Mouse (Mus musculus): Measurements from ENCODE around the gene Tmem206. TPM values are rescaled to one million over a fixed set of nuclear protein-coding genes. Genes with fewer than 3 reads are reported as not detected.

Tmem206 gene
- polyA plus RNA-seq, 1 experiment from 2014 or later: 29.8 TPM

GRCm38 (mm10) chr1:191311296-191311898 lies 14.3 kb upstream of the Tmem206 start:
- Histone ChIP-seq H3K27me3 (replicated peaks) (no peaks in the 10 kb centered on the region), H3K9me3 (replicated peaks) (no peaks in the 10 kb centered on the region), H3K9ac (replicated peaks) (no peak overlapping the region), H3K27ac (replicated peaks) (no peak overlapping the region), H3K4me3 (replicated peaks) (no peak overlapping the region), H3K4me1 (peaks cover 7% of the 10 kb centered on the region), H3K4me2 (no peak overlapping the region), H3K36me3 (0 out of 2 replicates have a peak, but pooled peaks cover 9% of the 10 kb centered on the region)
- ATAC-seq (ENCODE audit: low FRiP score): no peak
- WGBS: 72% methylated on average over 4 of the region's 4 CpGs

- H3K4me2 ChIP-seq: peak overlapping the region; percentile 51
- H3K9me3 ChIP-seq (replicated peaks): no peaks in the 10 kb centered on the region
- peak overlapping the region; percentile 47 for H3K4me3 ChIP-seq (replicated peaks)
- H3K27ac ChIP-seq (replicated peaks): no peak overlapping the region
- WGBS: 2% methylated on average over 14 of the region's 14 CpGs
- H3K9ac ChIP-seq (replicated peaks): peak overlapping the region; percentile 44
- H3K36me3 ChIP-seq: 0 out of 2 replicates have a peak, but pooled peaks cover 8% of the 10 kb centered on the region
- peaks cover 18% of the 10 kb centered on the region for H3K4me1 ChIP-seq
- peak; percentile 73 for ATAC-seq (ENCODE audit: low FRiP score)
- H3K27me3 ChIP-seq (replicated peaks): no peaks in the 10 kb centered on the region
Measured at GRCm38 (mm10) chr1:191312513-191312941, 13.2 kb upstream of the Tmem206 start.

GRCm38 (mm10) chr1:191313158-191313557 lies 12.6 kb upstream of the Tmem206 start:
- Histone ChIP-seq H3K27me3 (replicated peaks) (no peaks in the 10 kb centered on the region), H3K4me1 (peaks cover 22% of the 10 kb centered on the region), H3K36me3 (0 out of 2 replicates have a peak, but pooled peaks cover 2% of the 10 kb centered on the region), H3K9ac (replicated peaks) (peak overlapping the region; percentile 44), H3K4me3 (replicated peaks) (no peak overlapping the region; the same call in 1 of the 2 replicates), H3K9me3 (replicated peaks) (no peaks in the 10 kb centered on the region), H3K4me2 (peak overlapping the region; percentile 51), H3K27ac (replicated peaks) (no peak overlapping the region)
- WGBS: 75% methylated on average over 6 of the region's 6 CpGs
- no peak for ATAC-seq (ENCODE audit: low FRiP score)

GRCm38 (mm10) chr1:191313926-191314325 lies 11.8 kb upstream of the Tmem206 start:
- 86% methylated on average over 4 of the region's 4 CpGs for WGBS
- Histone ChIP-seq H3K4me1 (peaks cover 22% of the 10 kb centered on the region), H3K36me3 (no peaks in the 10 kb centered on the region), H3K9me3 (replicated peaks) (no peaks in the 10 kb centered on the region), H3K4me3 (replicated peaks) (no peak overlapping the region), H3K27ac (replicated peaks) (no peak overlapping the region), H3K27me3 (replicated peaks) (no peaks in the 10 kb centered on the region), H3K9ac (replicated peaks) (no peak overlapping the region), H3K4me2 (no peak overlapping the region)
- ATAC-seq (ENCODE audit: low FRiP score): no peak

DNA sequence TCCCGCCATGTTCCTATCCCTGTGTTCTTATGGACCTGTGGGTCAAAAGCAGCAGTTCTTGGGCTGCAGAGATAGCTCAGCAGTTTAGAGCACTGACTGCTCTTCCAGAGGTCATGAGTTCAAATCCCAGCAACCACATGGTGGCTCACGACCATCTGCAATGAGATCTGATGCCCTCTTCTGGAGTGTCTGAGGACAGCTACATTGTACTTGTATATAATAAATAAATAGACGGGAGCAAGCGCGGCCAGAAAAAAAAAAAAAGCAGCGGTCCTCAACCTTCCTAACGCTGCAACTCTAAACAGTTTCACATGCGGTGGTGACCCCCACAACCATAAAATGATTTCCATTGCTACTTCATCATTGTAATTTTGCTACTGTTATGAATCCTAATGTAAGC lies 8.9 kb upstream of the Tmem206 start:
- no peak for ATAC-seq (ENCODE audit: low FRiP score)
- Histone ChIP-seq H3K4me3 (replicated peaks) (peak overlapping the region; percentile 69), H3K36me3 (no peaks in the 10 kb centered on the region), H3K4me2 (peak overlapping the region; percentile 85), H3K27ac (replicated peaks) (no peak overlapping the region), H3K9ac (replicated peaks) (no peak overlapping the region), H3K27me3 (replicated peaks) (no peaks in the 10 kb centered on the region), H3K9me3 (replicated peaks) (no peaks in the 10 kb centered on the region), H3K4me1 (peaks cover 22% of the 10 kb centered on the region)
- 70% methylated on average over 8 of the region's 8 CpGs for WGBS

- H3K4me1 ChIP-seq: peaks cover 20% of the 10 kb centered on the region
- no peaks in the 10 kb centered on the region for H3K36me3 ChIP-seq
- peak; percentile 88 for ATAC-seq (ENCODE audit: low FRiP score)
- H3K27me3 ChIP-seq (replicated peaks): no peaks in the 10 kb centered on the region
- under 1% methylated on average over 52 of the region's 54 CpGs for WGBS
- peak within 1 kb of the TSS; percentile 81 for H3K9ac ChIP-seq (replicated peaks)
- no peaks in the 10 kb centered on the region for H3K9me3 ChIP-seq (replicated peaks)
- H3K27ac ChIP-seq (replicated peaks): peak within 1 kb of the TSS; percentile 68
- peak within 1 kb of the TSS; percentile 69 for H3K4me3 ChIP-seq (replicated peaks)
- peak within 1 kb of the TSS; percentile 85 for H3K4me2 ChIP-seq
Measured at GRCm38 (mm10) chr1:191317591-191318196, 8.0 kb upstream of the Tmem206 start, which contains the start of gene Nenf. TSS of gene Nenf (minus strand) at chr1:191318194.

DNA sequence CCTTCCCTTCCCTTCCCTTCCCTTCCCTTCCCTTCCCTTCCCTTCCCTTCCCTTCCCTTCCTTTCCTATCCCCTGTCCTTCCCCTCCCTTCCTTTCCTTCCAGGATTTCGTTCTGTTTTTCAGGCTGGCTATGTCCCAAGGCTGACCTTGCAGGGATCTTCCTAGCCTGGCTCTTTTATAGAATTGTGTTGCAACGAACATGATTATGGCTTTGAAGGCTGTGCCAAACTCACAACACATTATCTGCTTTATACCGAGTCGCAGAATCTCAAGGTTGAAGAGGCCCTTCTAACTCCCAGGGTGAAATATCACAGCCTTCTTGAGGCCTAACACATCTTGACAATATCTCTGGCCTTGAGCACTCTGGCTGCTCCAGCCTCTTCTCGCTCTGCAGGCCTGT lies 7.0 kb upstream of the Tmem206 start:
- H3K4me1 ChIP-seq: peaks cover 15% of the 10 kb centered on the region
- H3K36me3 ChIP-seq: no peaks in the 10 kb centered on the region
- H3K9ac ChIP-seq (replicated peaks): no peak overlapping the region
- no peaks in the 10 kb centered on the region for H3K9me3 ChIP-seq (replicated peaks)
- H3K27ac ChIP-seq (replicated peaks): no peak overlapping the region
- H3K4me3 ChIP-seq (replicated peaks): no peak overlapping the region
- 73% methylated on average over 5 of the region's 5 CpGs for WGBS
- no peaks in the 10 kb centered on the region for H3K27me3 ChIP-seq (replicated peaks)
- ATAC-seq (ENCODE audit: low FRiP score): no peak
- H3K4me2 ChIP-seq: no peak overlapping the region

DNA sequence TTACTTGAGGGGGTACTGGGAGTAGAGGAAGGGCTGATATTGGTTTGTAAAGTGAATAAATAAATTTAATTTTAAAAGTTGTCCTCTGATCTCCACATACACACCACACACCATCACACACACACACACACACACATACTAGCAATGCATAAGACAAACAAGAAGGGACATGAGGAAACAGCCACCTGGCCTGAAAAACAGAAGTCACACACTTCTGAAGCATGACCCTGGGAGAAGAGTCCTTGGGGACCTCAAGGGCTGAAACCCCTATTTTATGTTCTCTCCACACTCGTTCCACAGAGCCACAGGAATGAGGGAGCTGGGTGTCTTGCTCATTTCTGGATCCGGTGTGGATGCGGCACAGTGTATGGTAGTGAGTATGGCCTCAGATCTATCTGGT lies 2.3 kb upstream of the Tmem206 start:
- no peak overlapping the region for H3K9ac ChIP-seq (replicated peaks)
- WGBS: 86% methylated on average over 3 of the region's 3 CpGs
- ATAC-seq (ENCODE audit: low FRiP score): no peak

DNA sequence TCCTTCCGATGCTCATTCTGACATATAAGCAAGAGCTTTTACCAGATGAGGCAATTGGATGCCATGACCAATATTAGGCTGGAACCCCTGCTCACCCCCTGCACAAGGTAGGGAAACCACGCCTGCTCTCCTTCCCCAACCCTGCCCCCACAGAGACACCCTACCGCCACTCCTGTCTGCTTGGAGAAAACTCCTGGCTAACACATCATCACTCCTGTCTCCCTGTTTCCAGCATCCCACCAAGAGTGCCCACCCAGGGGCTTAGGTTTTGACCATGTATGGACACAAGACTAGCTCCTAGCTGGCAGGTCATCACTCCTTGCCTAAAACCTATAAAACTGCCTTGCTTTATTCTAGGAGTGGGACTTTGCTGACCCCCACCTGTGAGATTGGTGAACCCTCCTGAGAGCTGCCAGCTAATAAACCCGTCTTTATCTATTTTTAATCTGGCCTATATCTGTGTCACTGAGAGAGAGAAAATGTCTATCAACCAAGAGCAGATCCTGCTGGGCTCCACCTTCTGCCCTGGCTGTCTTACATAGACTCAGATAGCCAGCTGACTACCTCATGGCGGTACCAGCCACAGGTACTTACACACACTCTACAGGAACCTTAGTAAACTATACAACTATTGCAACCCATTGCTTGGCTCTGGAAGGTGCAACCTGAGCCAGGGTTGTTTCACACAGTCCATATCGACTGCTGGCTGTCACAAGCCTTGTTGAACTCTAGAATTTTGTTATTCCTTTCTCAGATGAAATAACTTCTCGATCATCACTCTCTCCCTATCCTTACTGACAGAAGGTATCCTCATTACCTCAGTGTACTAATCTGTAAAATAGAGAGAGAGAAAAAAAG lies 750 bp upstream of the Tmem206 start:
- peak overlapping the region; percentile 93; the same call in 1 of the 2 replicates for H3K4me3 ChIP-seq (replicated peaks)
- peak; percentile 24 for ATAC-seq (ENCODE audit: low FRiP score)
- peak overlapping the region; percentile 88 for H3K27ac ChIP-seq (replicated peaks)
- H3K4me1 ChIP-seq: peaks cover 33% of the 10 kb centered on the region
- H3K27me3 ChIP-seq (replicated peaks): no peaks in the 10 kb centered on the region
- no peaks in the 10 kb centered on the region for H3K36me3 ChIP-seq
- WGBS: 82% methylated on average over 7 of the region's 7 CpGs
- H3K9me3 ChIP-seq (replicated peaks): no peaks in the 10 kb centered on the region
- H3K4me2 ChIP-seq: peak overlapping the region; percentile 83
- H3K9ac ChIP-seq (replicated peaks): no peak overlapping the region

More for the DNA sequence above, 2.3 kb upstream of the Tmem206 start:
- H3K9me3 ChIP-seq (replicated peaks): no peaks in the 10 kb centered on the region
- H3K27me3 ChIP-seq (replicated peaks): no peaks in the 10 kb centered on the region
- H3K27ac ChIP-seq (replicated peaks): no peak overlapping the region
- peaks cover 23% of the 10 kb centered on the region for H3K4me1 ChIP-seq
- no peak overlapping the region for H3K4me2 ChIP-seq
- no peaks in the 10 kb centered on the region for H3K36me3 ChIP-seq
- H3K4me3 ChIP-seq (replicated peaks): no peak overlapping the region

GRCm38 (mm10) chr1:191326233-191326882 lies 646 bp downstream of the Tmem206 start:
- no peaks in the 10 kb centered on the region for H3K27me3 ChIP-seq (replicated peaks)
- H3K27ac ChIP-seq (replicated peaks): peak overlapping the region; percentile 88
- peaks cover 35% of the 10 kb centered on the region for H3K4me1 ChIP-seq
- H3K4me3 ChIP-seq (replicated peaks): peak overlapping the region; percentile 93
- ATAC-seq (ENCODE audit: low FRiP score): peak; percentile 77
- under 1% methylated on average over 32 of the region's 35 CpGs for WGBS
- peak overlapping the region; percentile 83 for H3K4me2 ChIP-seq
- peak overlapping the region; percentile 92 for H3K9ac ChIP-seq (replicated peaks)
- no peaks in the 10 kb centered on the region for H3K36me3 ChIP-seq
- H3K9me3 ChIP-seq (replicated peaks): no peaks in the 10 kb centered on the region

GRCm38 (mm10) chr1:191327258-191327657 lies 1.5 kb downstream of the Tmem206 start:
- Histone ChIP-seq H3K4me2 (peak overlapping the region; percentile 83), H3K27me3 (replicated peaks) (no peaks in the 10 kb centered on the region), H3K4me3 (replicated peaks) (peak overlapping the region; percentile 93; the same call in 1 of the 2 replicates), H3K27ac (replicated peaks) (no peak overlapping the region), H3K4me1 (peaks cover 35% of the 10 kb centered on the region), H3K9me3 (replicated peaks) (no peaks in the 10 kb centered on the region), H3K9ac (replicated peaks) (peak overlapping the region; percentile 92; the same call in 1 of the 2 replicates), H3K36me3 (0 out of 2 replicates have a peak, but pooled peaks cover 3% of the 10 kb centered on the region)
- 81% methylated on average over 8 of the region's 8 CpGs for WGBS
- ATAC-seq (ENCODE audit: low FRiP score): no peak

Data from neural tube, embryonic 15.5 days (tissue).